Mouse (Mus musculus) urinary bladder, postnatal 25 days (tissue): ENCODE data around the gene Arhgef38.

Experiments
- DNase-seq: peaks from one replicate; pipeline ENCODE4 v3.0.0; 2022; ENCODE audit warnings: low spot score

Arhgef38 gene

DNA sequence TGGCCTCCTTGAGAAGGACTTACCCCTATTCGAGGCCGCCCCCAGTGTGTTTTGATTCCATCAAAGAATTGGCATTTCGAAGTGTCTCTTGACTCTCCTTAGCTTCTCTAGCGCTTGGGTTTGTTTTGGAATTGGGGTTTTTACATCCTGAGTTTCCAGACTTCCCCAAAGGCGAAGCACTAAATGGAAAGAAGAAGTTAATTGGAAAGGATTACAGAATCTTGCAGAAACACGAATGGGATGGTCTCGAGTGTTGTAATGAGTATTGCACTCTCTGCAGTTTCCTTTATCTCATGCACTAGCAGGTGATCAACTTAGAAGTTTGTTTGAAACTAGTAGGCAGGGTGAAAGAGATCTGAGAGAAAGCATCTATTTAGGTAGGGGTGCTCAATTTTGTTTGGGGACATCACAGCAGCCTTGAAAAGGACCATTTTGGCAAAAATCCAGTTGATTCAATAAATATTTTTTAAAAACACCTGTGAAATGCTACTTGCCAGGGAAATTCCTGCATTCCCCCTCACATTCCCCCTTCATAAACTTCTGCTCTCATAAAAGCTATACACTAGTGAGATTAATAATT is 142.4 kb downstream of the Arhgef38 start:
- DNase-seq = no peak

- DNase-seq = peak; percentile 88
Observed at GRCm38 (mm10) chr3:133091664-133092273, 143.0 kb downstream of the Arhgef38 start, which contains the start of the genes Ints12 and Gstcd. Gene Ints12, plus strand, starts transcription at chr3:133091840. Gene Gstcd, minus strand, starts transcription at chr3:133092033.

DNA sequence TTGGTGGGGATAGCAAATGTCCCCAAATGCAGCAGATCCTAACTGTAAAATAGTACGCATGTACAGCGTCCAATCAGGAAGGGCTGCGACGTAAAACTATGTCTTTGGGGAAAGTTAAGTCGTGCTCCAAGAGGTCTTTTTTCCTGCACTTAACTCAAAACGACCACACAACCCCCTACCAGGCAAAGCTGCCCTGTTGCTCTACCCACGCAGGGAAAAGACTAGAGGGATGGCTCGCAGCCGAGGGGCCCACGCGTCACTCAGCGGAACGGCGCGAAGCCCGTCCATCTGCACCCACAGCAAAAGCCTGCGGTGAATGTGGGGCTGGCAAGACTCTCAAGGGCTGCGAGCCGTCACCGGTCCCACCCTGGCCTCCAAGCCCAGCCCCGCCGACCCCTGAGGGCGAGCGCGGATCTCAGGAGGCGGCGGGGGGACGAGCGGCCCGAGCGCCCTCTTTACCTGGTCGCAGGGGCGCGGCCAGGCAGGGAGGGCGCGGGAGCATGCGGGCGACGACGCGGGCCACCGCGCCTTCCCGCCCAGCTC is 143.6 kb downstream of the Arhgef38 start:
- peak; percentile 41 for DNase-seq

GRCm38 (mm10) chr3:133090247-133091120 is 144.3 kb downstream of the Arhgef38 start:
- no peak for DNase-seq

- DNase-seq = no peak
Observed at GRCm38 (mm10) chr3:133085858-133086257, 148.9 kb downstream of the Arhgef38 start.

GRCm38 (mm10) chr3:133082736-133083135 is 152.0 kb downstream of the Arhgef38 start:
- no peak for DNase-seq

DNA sequence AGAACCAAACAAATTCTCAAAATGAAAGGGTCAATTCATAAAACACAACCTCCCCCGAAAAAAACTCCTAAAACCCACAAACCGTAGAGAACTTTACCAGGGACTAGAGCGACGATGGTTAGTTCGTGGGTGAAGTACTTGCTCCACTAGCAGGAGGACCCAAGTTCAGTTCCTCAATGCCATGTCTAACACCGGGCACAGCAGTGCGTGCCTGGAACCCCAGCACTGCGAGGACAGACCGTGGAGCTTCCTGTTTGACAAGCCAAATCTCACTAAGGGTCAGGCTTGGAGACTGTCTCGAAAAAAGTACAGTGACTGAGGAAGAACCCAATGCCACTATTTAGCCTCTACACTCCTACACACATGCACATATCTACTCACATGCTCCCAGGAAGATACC is 159.2 kb downstream of the Arhgef38 start:
- DNase-seq = no peak
